Mouse (Mus musculus) limb, embryonic 14.5 days (tissue): Measurements from ENCODE around the gene Thy1. TPM values are rescaled to one million over a fixed set of nuclear protein-coding genes. Genes with fewer than 3 reads are reported as not detected.

Experiments used
- ATAC-seq: fragments of 200-750 bp; cut with Nextera tagmentation; 2 replicates; pipeline ENCODE4 v1.8.0; 2017; ENCODE audit warnings: low read depth, moderate number of reproducible peaks, moderate TSS enrichment; ENCODE audit not compliant: low FRiP score
- DNase-seq: peaks from one replicate; pipeline ENCODE4 v3.0.0-alpha.2; 2015; ENCODE audit warnings: low spot score
- H3K27ac ChIP-seq: fragments of 300-500 bp; sonication (generic); replicated peaks from 2 replicates; pipeline ENCODE4 v1.5.1; 2014; ENCODE audit warnings: low read depth, mild to moderate bottlenecking, low read length, moderate library complexity, mixed read lengths
- H3K27me3 ChIP-seq: fragments of 300-500 bp; sonication (generic); 2 replicates; pipeline ENCODE4 v1.6.1; 2014; ENCODE audit warnings: low read length, mixed read lengths; ENCODE audit not compliant: control insufficient read depth, insufficient read depth
- H3K36me3 ChIP-seq: fragments of 300-500 bp; sonication (generic); 2 replicates; pipeline ENCODE4 v1.6.1; 2014; ENCODE audit warnings: mild to moderate bottlenecking, low read length, moderate library complexity, mixed read lengths; ENCODE audit not compliant: control insufficient read depth, insufficient read depth
- H3K4me1 ChIP-seq: fragments of 300-500 bp; sonication (generic); 2 replicates; pipeline ENCODE4 v1.6.1; 2014; ENCODE audit warnings: antibody characterized with exemption, low read length, mixed read lengths; ENCODE audit not compliant: control insufficient read depth, insufficient read depth
- H3K4me2 ChIP-seq: fragments of 300-500 bp; sonication (generic); replicated peaks from 2 replicates; pipeline ENCODE4 v1.6.1; 2014; ENCODE audit warnings: low read depth, mild to moderate bottlenecking, low read length, moderate library complexity; ENCODE audit not compliant: severe bottlenecking
- H3K4me3 ChIP-seq: fragments of 300-500 bp; sonication (generic); replicated peaks from 2 replicates; pipeline ENCODE4 v1.5.1; 2014; ENCODE audit warnings: low read length
- H3K9ac ChIP-seq: fragments of 300-500 bp; sonication (generic); 2 replicates; pipeline ENCODE4 v1.6.1; 2014; ENCODE audit warnings: mild to moderate bottlenecking, low read depth, low read length, moderate library complexity; ENCODE audit not compliant: severe bottlenecking
- H3K9me3 ChIP-seq: fragments of 300-500 bp; sonication (generic); 2 replicates; pipeline ENCODE4 v1.6.1; 2016; ENCODE audit warnings: low read length; ENCODE audit not compliant: control insufficient read depth
- POLR2A ChIP-seq: fragments of 200-500 bp; IDR thresholded peaks from 2 replicates; pipeline ENCODE4 v1.8.0; 2012; ENCODE audit warnings: inconsistent platforms, mild to moderate bottlenecking, moderate library complexity, borderline replicate concordance; ENCODE audit not compliant: insufficient read depth, insufficient read length; ENCODE audit errors: extremely low read depth
- WGBS: fragments of 180-500 bp; shearing (Covaris S2); extraction: QIAGEN DNeasy Blood & Tissue Kit; methylation state at CpG from one replicate; pipeline ENCODE4 v1.1.7; 2014; 5-methylcytosine and 5-hydroxymethylcytosine counted together
- polyA plus RNA-seq, 2 experiments: library from polyadenylated mRNA; depleted of rRNA in 1 of 2; stranded (reverse) in 1 of 2; unstranded in 1 of 2; fragments of >200 nt; fragmentation: Nextera tagmentation in 1 of 2; extraction: Ambion mirVana in 1 of 2; gene quantifications; 2 replicates each; pipeline versions ENCODE4 v1.2.1 to v1.2.3; 2012 to 2014

The Thy1 gene
- polyA plus RNA-seq, 2 experiments, result 17.2 to 49.8 TPM

GRCm38 (mm10) chr9:44052855-44053254, 9.7 kb downstream of the Thy1 start:
- H3K4me2 ChIP-seq, result no peak overlapping the region
- no peak for TF ChIP-seq POLR2A
- H3K4me1 ChIP-seq, result no peaks in the 10 kb centered on the region
- H3K27me3 ChIP-seq, result no peaks in the 10 kb centered on the region
- no peak overlapping the region for H3K4me3 ChIP-seq
- no peaks in the 10 kb centered on the region for H3K36me3 ChIP-seq
- H3K27ac ChIP-seq, result no peak overlapping the region
- WGBS, result 59% methylated on average over 3 of the region's 3 CpGs
- no peak overlapping the region for H3K9ac ChIP-seq
- ATAC-seq, result no peak
- no peaks in the 10 kb centered on the region for H3K9me3 ChIP-seq
- DNase-seq, result no peak

GRCm38 (mm10) chr9:44053936-44054335, 10.8 kb downstream of the Thy1 start:
- no peaks in the 10 kb centered on the region for H3K4me1 ChIP-seq
- H3K27ac ChIP-seq, result no peak overlapping the region
- WGBS, result 72% methylated on average over 1 of the region's 1 CpGs
- ATAC-seq (no peak), DNase-seq (no peak)
- no peaks in the 10 kb centered on the region for H3K36me3 ChIP-seq
- TF ChIP-seq POLR2A, result no peak
- no peak overlapping the region for H3K4me3 ChIP-seq
- no peaks in the 10 kb centered on the region for H3K9me3 ChIP-seq
- H3K27me3 ChIP-seq, result no peaks in the 10 kb centered on the region
- no peak overlapping the region for H3K4me2 ChIP-seq
- no peak overlapping the region for H3K9ac ChIP-seq

- ATAC-seq (no peak), DNase-seq (no peak)
- no peak overlapping the region for H3K27ac ChIP-seq
- H3K27me3 ChIP-seq, result no peaks in the 10 kb centered on the region
- no peak for TF ChIP-seq POLR2A
- no peaks in the 10 kb centered on the region for H3K9me3 ChIP-seq
- no peak overlapping the region for H3K4me3 ChIP-seq
- no peaks in the 10 kb centered on the region for H3K4me1 ChIP-seq
- no peak overlapping the region for H3K4me2 ChIP-seq
- no peaks in the 10 kb centered on the region for H3K36me3 ChIP-seq
- WGBS, result 80% methylated on average over 6 of the region's 6 CpGs
- no peak overlapping the region for H3K9ac ChIP-seq
These were observed 15.4 kb downstream of the Thy1 start for GRCm38 (mm10) chr9:44058606-44059005.

- no peaks in the 10 kb centered on the region for H3K27me3 ChIP-seq
- H3K27ac ChIP-seq, result no peak overlapping the region
- no peak for ATAC-seq
- no peak for DNase-seq
- H3K36me3 ChIP-seq, result no peaks in the 10 kb centered on the region
- no peak overlapping the region for H3K9ac ChIP-seq
- TF ChIP-seq POLR2A, result no peak
- H3K4me1 ChIP-seq, result peaks cover 7% of the 10 kb centered on the region
- WGBS, result 43% methylated on average over 1 of the region's 1 CpGs
- H3K9me3 ChIP-seq, result no peaks in the 10 kb centered on the region
- H3K4me2 ChIP-seq, result no peak overlapping the region
- no peak overlapping the region for H3K4me3 ChIP-seq
These were observed 22.0 kb downstream of the Thy1 start for GRCm38 (mm10) chr9:44065177-44065576.

- under 1% methylated on average over 36 of the region's 38 CpGs for WGBS
- H3K9me3 ChIP-seq, result no peaks in the 10 kb centered on the region
- peak within 1 kb of the TSS; percentile 59 for H3K9ac ChIP-seq
- H3K4me1 ChIP-seq, result peaks cover 15% of the 10 kb centered on the region
- H3K4me3 ChIP-seq, result peak within 1 kb of the TSS; percentile 54
- ATAC-seq (peak; percentile 99), DNase-seq (peak; percentile 98)
- no peaks in the 10 kb centered on the region for H3K36me3 ChIP-seq
- no peak for TF ChIP-seq POLR2A
- no peak within 1 kb of the TSS for H3K27ac ChIP-seq
- H3K27me3 ChIP-seq, result no peaks in the 10 kb centered on the region
- H3K4me2 ChIP-seq, result peak within 1 kb of the TSS; percentile 97
These were observed 23.6 kb downstream of the Thy1 start, which contains the start of gene Usp2 for GRCm38 (mm10) chr9:44066785-44067225. Gene Usp2, plus strand, starts transcription at chr9:44067021.

GRCm38 (mm10) chr9:44067241-44067959, 24.2 kb downstream of the Thy1 start:
- no peak for TF ChIP-seq POLR2A
- H3K27ac ChIP-seq, result no peak overlapping the region
- H3K36me3 ChIP-seq, result no peaks in the 10 kb centered on the region
- peak overlapping the region; percentile 59 for H3K9ac ChIP-seq
- DNase-seq, result no peak
- WGBS, result 5% methylated on average over 15 of the region's 15 CpGs
- no peaks in the 10 kb centered on the region for H3K9me3 ChIP-seq
- H3K4me3 ChIP-seq, result peak overlapping the region; percentile 54
- peak overlapping the region; percentile 97 for H3K4me2 ChIP-seq
- H3K27me3 ChIP-seq, result no peaks in the 10 kb centered on the region
- peak; percentile 4 for ATAC-seq
- H3K4me1 ChIP-seq, result peaks cover 15% of the 10 kb centered on the region
